Mouse (Mus musculus) kidney, adult 8-10 months (tissue): ENCODE measurements around the gene Hsdl1.

Experiments used
- DNase-seq, 2 experiments: peaks; one replicate each; pipeline ENCODE4 v3.0.0; 2022

Hsdl1 gene

GRCm38 (mm10) chr8:119575366-119575726, 363 bp upstream of the Hsdl1 start:
- DNase-seq = no peak

GRCm38 (mm10) chr8:119572411-119572810, 2.6 kb downstream of the Hsdl1 start:
- no peak for DNase-seq

- DNase-seq = no peak
These were observed 3.8 kb downstream of the Hsdl1 start for GRCm38 (mm10) chr8:119571135-119571534.

GRCm38 (mm10) chr8:119569881-119570280, 5.1 kb downstream of the Hsdl1 start:
- no peak for DNase-seq

GRCm38 (mm10) chr8:119568951-119569350, 6.0 kb downstream of the Hsdl1 start:
- DNase-seq = no peak

- peak in 1 of 2 experiments; percentile 48 for DNase-seq
These were observed 6.7 kb downstream of the Hsdl1 start for GRCm38 (mm10) chr8:119568251-119568650.

- DNase-seq = no peak
These were observed 8.6 kb downstream of the Hsdl1 start for GRCm38 (mm10) chr8:119566367-119566766.

- no peak for DNase-seq
These were observed 11.1 kb downstream of the Hsdl1 start for GRCm38 (mm10) chr8:119563849-119564251.

- no peak for DNase-seq
These were observed 15.6 kb downstream of the Hsdl1 start for GRCm38 (mm10) chr8:119559402-119559720.

- peak; percentile 97 for DNase-seq
These were observed 16.2 kb downstream of the Hsdl1 start, which contains the start of gene Mbtps1 for GRCm38 (mm10) chr8:119558603-119559401. Gene Mbtps1, minus strand, starts transcription at chr8:119558735.

- DNase-seq = peak in 1 of 2 experiments; percentile 15
These were observed 17.0 kb downstream of the Hsdl1 start for GRCm38 (mm10) chr8:119557821-119558602.

GRCm38 (mm10) chr8:119557132-119557531, 17.9 kb downstream of the Hsdl1 start:
- DNase-seq = no peak

- peak in 1 of 2 experiments; percentile 48 for DNase-seq
These were observed 19.1 kb downstream of the Hsdl1 start for GRCm38 (mm10) chr8:119555861-119556260.

- DNase-seq = no peak
These were observed 22.0 kb downstream of the Hsdl1 start for GRCm38 (mm10) chr8:119552967-119553366.

GRCm38 (mm10) chr8:119548560-119549113, 26.3 kb downstream of the Hsdl1 start:
- DNase-seq = no peak

- DNase-seq = peak in 1 of 2 experiments; percentile 18
These were observed 27.8 kb downstream of the Hsdl1 start for GRCm38 (mm10) chr8:119547019-119547691.

- no peak for DNase-seq
These were observed 29.2 kb downstream of the Hsdl1 start for GRCm38 (mm10) chr8:119545791-119546190.

- no peak for DNase-seq
These were observed 29.8 kb downstream of the Hsdl1 start for GRCm38 (mm10) chr8:119545180-119545579.

- no peak for DNase-seq
These were observed 30.4 kb downstream of the Hsdl1 start for GRCm38 (mm10) chr8:119544606-119545005.

- DNase-seq = no peak
These were observed 43.0 kb downstream of the Hsdl1 start for GRCm38 (mm10) chr8:119531973-119532372.

- no peak for DNase-seq
These were observed 43.6 kb downstream of the Hsdl1 start for GRCm38 (mm10) chr8:119531397-119531796.

- no peak for DNase-seq
These were observed 44.0 kb downstream of the Hsdl1 start for GRCm38 (mm10) chr8:119530937-119531336.

GRCm38 (mm10) chr8:119528762-119529161, 46.2 kb downstream of the Hsdl1 start:
- no peak for DNase-seq
